Mouse (Mus musculus) hindlimb bud, embryonic 11.5 days (tissue): ENCODE measurements around the gene Olfr612.
"Not testable (repeated sequence)": the region's sequence is repeated elsewhere in the genome, so short reads cannot be mapped to it uniquely, and the experiment has no call there.

Experiments
- DNase-seq: peaks from one replicate; pipeline ENCODE4 v3.0.0-alpha.2; 2012; ENCODE audit warnings: low read depth, low spot score; ENCODE audit errors: extremely low spot score

Olfr612 gene

DNA sequence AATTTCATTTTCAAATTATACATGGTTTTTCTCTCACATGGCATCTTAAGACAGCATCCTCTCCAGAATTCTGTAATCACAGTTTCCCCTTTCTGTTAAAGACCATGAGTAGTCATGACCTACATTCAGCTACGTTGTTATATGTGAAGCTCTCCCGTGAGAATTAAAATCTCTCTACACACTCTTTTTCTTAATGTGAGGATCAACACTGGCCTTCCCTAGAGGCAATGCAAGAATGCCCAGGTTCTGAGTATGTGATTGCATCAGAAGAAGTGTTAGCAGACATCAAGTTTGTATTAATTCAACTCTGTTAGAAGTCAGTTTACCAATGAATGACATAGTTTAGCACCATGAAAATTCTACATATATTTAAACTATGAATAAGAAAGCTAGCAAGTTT, at the start of gene Olfr612:
Gene Olfr612, minus strand, starts transcription at position 101 of the 400 bp plus-strand sequence.
- not testable (repeated sequence) for DNase-seq

DNA sequence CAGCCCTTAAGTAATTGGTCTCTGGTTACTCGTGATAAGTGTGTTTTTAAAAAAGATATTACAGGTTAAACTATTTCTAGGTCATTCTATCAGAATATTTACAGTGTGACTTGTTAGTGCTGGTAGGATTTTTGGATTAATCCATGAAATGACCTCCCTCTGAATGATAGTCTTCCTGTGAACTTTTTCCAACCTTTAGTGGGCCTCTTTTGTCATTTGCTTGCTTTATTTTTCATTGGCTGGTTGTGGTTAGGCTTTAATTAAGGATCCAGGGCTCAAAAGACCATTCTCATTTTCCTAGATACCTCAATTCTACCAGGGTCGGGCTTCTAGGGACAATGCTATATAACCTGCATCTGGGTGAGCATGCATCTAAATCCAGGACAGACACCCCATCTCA, 47.3 kb upstream of the Olfr612 start, which contains the start of gene Olfr618:
Gene Olfr618, plus strand, starts transcription at position 301 of the 400 bp plus-strand sequence.
- no peak for DNase-seq

DNA sequence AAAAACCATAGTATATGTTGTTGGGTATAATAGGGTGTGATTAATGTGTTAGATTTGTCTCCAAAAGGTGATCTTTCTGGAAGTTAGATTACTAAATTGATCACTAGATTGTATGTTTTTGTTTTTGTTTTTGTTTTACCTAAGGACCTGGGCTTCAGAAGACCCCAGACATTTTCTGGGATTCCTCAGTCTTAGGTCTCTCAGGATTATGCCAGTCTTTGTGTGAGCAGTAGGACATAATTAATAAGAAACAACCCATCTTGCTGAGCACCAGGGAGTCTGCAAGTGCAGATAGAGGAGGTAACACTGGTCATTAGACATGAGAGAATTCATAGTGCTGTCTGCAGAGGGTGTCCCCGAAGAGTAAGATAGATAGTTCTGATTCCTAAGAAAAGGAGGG, 30.2 kb upstream of the Olfr612 start, which contains the start of gene Olfr617:
Gene Olfr617, plus strand, starts transcription at position 301 of the 400 bp plus-strand sequence.
- DNase-seq = no peak

DNA sequence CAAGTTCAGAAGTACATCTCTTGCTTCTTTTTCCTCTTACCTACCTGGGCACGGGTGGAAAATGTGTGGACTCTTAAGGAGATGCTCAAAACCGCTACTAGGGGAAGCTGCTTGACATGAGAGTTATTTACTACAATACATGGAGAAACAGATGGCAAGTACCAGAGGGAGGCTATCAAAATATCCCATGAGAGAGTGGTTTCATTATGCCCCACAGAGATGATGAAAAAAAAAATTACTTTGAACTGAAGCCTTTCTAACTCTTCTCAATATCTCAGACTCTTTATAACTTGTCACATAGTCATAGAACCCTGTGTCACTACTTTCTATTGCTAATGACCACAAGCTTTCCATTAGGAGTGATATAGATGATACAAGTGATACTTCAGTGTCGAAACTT, 26.5 kb upstream of the Olfr612 start, which contains the start of gene Olfr616:
Gene Olfr616, minus strand, starts transcription at position 101 of the 400 bp plus-strand sequence.
- no peak for DNase-seq

DNA sequence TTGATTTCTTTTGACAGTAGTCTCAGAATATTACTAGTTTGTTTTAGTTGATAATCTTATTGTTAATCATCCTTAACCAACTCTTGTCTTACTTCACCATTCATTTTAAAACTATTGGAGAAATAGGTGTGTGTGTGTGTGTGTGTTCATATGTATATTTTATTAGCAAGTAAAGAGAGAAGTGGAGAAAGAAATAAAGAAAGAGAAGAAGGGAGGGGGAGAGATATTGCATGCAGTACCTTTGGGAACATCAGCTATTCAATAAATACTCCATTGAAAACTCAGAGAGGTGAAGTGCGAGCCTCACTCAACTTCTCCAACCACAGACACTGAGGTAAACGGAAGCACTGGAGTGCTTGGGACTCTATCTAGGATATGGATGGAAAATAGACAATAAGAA, 13.3 kb upstream of the Olfr612 start, which contains the start of gene Olfr615:
Gene Olfr615, plus strand, starts transcription at position 301 of the 400 bp plus-strand sequence.
- no peak for DNase-seq

DNA sequence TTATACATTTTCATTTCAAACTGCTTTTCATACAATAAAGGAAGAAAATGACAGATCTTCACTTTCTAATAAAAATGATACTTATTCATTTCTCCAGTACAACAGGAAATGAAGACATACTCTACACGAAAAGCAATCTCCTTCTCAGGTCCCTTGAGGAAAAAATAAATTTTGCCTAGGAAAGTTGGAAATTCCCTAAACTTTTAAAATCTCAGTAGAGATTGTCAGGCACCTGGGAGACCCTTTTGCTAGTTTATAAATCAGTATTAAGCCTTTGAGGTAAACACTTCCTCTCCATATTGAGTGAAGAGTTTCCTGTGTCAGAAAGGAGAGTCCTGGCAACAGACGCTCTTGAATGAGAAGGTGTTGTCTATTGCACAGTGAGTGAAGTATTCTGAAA, 5.3 kb upstream of the Olfr612 start, which contains the start of gene Olfr613:
Gene Olfr613, plus strand, starts transcription at position 301 of the 400 bp plus-strand sequence.
- no peak for DNase-seq

DNA sequence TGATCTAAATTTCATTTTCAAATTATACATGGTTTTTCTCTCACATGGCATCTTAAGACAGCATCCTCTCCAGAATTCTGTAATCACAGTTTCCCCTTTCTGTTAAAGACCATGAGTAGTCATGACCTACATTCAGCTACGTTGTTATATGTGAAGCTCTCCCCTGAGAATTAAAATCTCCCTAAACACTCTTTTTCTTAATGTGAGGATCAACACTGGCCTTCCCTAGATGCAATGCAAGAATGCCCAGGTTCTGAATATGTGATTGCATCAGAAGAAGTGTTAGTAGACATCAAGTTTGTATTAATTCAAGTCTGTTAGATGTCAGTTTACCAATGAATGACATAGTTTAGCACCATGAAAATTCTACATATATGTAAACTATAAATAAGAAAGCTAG, 21.8 kb downstream of the Olfr612 start, which contains the start of gene Olfr611:
Gene Olfr611, minus strand, starts transcription at position 101 of the 400 bp plus-strand sequence.
- not testable (repeated sequence) for DNase-seq

DNA sequence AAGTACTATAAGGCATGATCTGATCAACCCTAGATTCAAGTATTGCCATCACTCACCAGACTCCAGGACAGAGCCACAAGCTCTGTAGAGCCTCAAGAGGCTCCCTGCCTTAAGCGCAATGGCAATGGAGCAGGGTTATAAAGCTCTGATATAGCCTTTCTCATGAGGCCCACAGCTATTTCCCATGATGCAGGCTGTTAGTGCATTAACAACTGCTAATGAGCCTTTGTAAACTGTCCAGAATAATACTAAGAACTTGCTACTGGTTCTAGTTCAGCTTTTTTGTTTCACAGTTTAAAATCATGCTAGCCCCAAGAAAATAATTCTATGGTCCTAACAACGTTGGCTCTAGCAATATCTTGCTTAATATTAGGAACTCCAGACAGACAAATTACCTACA, 30.5 kb downstream of the Olfr612 start, which contains the start of gene Olfr610:
Gene Olfr610, minus strand, starts transcription at position 101 of the 400 bp plus-strand sequence.
- DNase-seq = no peak

DNA sequence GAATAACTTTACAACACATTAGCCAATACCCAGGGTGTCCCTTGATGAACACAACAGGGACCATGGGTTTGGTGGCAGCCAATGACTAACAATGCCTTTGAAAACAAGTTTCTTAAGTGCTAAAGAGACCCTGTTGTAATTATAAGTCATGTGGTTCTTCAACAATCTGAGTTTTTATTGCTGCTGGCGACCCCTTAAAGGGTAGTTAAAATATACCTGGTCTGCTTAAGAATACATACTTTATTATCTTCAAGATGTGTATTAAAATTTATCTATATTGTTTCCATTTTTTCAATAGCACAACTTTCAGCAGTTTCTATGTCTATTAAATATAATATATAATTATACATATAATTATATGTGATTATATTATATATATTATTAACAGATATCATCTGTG, 44.6 kb downstream of the Olfr612 start, which contains the start of gene Olfr609:
Gene Olfr609, minus strand, starts transcription at position 101 of the 400 bp plus-strand sequence.
- DNase-seq = no peak
